Mouse (Mus musculus) ES-Bruce4 (cell line): ENCODE measurements around the gene Vps50.

Source experiments
- CTCF ChIP-seq: IDR thresholded peaks from one replicate; pipeline ENCODE4 v1.8.1; 2011; ENCODE audit warnings: low read depth, low read length
- EP300 ChIP-seq: IDR thresholded peaks from 2 replicates; pipeline ENCODE4 v1.6.1; 2011; ENCODE audit warnings: low read depth, low read length; ENCODE audit not compliant: insufficient read depth
- POLR2A ChIP-seq: IDR thresholded peaks from one replicate; pipeline ENCODE4 v1.8.1; 2011; ENCODE audit warnings: low read length; ENCODE audit not compliant: insufficient read depth

DNA sequence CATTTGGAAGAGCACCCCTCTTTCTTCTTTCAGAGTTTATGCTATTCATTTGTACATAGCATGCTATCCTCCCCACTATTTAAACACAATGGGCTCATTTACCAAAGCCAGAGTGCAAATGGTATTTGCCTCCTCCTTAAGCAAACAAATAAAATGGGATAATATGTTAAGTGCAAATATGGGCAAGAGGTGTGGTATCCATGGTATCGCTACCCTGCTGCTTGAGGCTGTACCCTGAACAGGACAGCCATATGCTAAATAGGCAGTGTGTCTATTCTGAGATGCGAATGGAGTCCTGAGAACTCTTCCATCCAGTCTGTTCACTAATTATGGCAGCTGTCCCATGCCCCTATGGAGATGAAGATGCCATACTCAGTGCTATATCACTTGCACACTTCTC is 27.5 kb upstream of the Vps50 start:
- TF ChIP-seq CTCF, result no peak
- no peak for TF ChIP-seq EP300
- no peak for TF ChIP-seq POLR2A
